Mouse (Mus musculus): ENCODE measurements around the gene Adam29. TPM values are rescaled to one million over a fixed set of nuclear protein-coding genes. Genes with fewer than 3 reads are reported as not detected.

Adam29 gene
- polyA plus RNA-seq (2014; fragmentation: Nextera tagmentation; extraction: Ambion mirVana) = not detected in 2 replicates

DNA sequence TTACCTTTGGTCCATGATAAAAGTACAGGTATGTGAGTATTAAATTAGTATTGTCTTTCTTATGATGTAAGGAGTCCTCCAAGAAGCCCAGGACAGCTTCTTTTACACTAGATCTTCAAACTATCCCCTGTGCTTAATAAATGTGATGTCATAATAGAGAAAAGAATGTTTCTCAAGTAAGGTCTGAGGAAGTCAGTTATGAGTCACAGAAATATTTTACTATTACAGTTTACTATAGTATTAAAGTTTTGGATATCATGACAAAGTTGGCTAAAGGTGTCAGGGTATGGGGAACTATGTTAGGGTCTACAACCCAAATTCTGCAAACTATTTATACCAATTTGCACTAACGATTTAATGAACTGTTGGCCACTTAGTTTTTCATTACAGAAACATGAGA is at the start of gene Adam29:
Gene Adam29 (minus strand): TSS at position 101 of the 400 bp plus-strand sequence.
- Histone ChIP-seq H3K4me1 (ENCODE audit: control insufficient read depth in 2 of 2, insufficient read depth in 2 of 2, low read length in 2 of 2) (no peaks in the 10 kb centered on the region), H3K27me3 (ENCODE audit: control insufficient read depth, insufficient read depth, low read length) (no peaks in the 10 kb centered on the region), H3K9ac (ENCODE audit: low read length) (no peak within 1 kb of the TSS), H3K27ac (replicated peaks in 1 of 2; ENCODE audit: control insufficient read depth in 1 of 2, insufficient read depth in 1 of 2, low read depth in 2 of 2, low read length in 2 of 2) (no peak within 1 kb of the TSS), H3K4me2 (ENCODE audit: low read length) (no peak within 1 kb of the TSS), H3K9me3 (ENCODE audit: control insufficient read depth, low read length) (no peaks in the 10 kb centered on the region), H3K36me3 (ENCODE audit: control insufficient read depth, insufficient read depth, low read length) (no peaks in the 10 kb centered on the region), H3K4me3 (ENCODE audit: control insufficient read depth in 1 of 2, insufficient read depth in 1 of 2, low read depth in 1 of 2, low read length in 2 of 2) (no peak within 1 kb of the TSS)
- 73% methylated on average over 1 of the region's 1 CpGs for WGBS
- ATAC-seq (ENCODE audit: insufficient number of reproducible peaks, insufficient read depth, low FRiP score, low read depth) = no peak

- H3K27me3 ChIP-seq (ENCODE audit: control insufficient read depth, insufficient read depth, low read length) = no peaks in the 10 kb centered on the region
- no peak for ATAC-seq (ENCODE audit: insufficient number of reproducible peaks, insufficient read depth, low FRiP score, low read depth)
- H3K4me2 ChIP-seq (ENCODE audit: low read length) = peak overlapping the region; percentile 41
- no peaks in the 10 kb centered on the region for H3K9me3 ChIP-seq (ENCODE audit: control insufficient read depth, low read length)
- H3K36me3 ChIP-seq (ENCODE audit: control insufficient read depth, insufficient read depth, low read length) = no peaks in the 10 kb centered on the region
- H3K27ac ChIP-seq (replicated peaks in 1 of 2; ENCODE audit: control insufficient read depth in 1 of 2, insufficient read depth in 1 of 2, low read depth in 2 of 2, low read length in 2 of 2) = no peak overlapping the region
- WGBS = 0% methylated on average over 8 of the region's 8 CpGs
- no peak overlapping the region for H3K9ac ChIP-seq (ENCODE audit: low read length)
- H3K4me3 ChIP-seq (ENCODE audit: control insufficient read depth in 1 of 2, insufficient read depth in 1 of 2, low read depth in 1 of 2, low read length in 2 of 2) = no peak overlapping the region
- H3K4me1 ChIP-seq (ENCODE audit: control insufficient read depth in 2 of 2, insufficient read depth in 2 of 2, low read length in 2 of 2) = no peaks in the 10 kb centered on the region; a peak in 1 of 4 replicates
These were observed 33.8 kb upstream of the Adam29 start for GRCm38 (mm10) chr8:55940526-55940880.

GRCm38 (mm10) chr8:55939870-55940525 is 33.2 kb upstream of the Adam29 start, which contains the start of gene Glra3:
Gene Glra3 (plus strand): TSS chr8:55940460.
- no peaks in the 10 kb centered on the region for H3K9me3 ChIP-seq (ENCODE audit: control insufficient read depth, low read length)
- H3K4me3 ChIP-seq (ENCODE audit: control insufficient read depth in 1 of 2, insufficient read depth in 1 of 2, low read depth in 1 of 2, low read length in 2 of 2) = no peak within 1 kb of the TSS
- WGBS = 13% methylated on average over 11 of the region's 11 CpGs
- ATAC-seq (ENCODE audit: insufficient number of reproducible peaks, insufficient read depth, low FRiP score, low read depth) = no peak
- H3K27me3 ChIP-seq (ENCODE audit: control insufficient read depth, insufficient read depth, low read length) = no peaks in the 10 kb centered on the region
- peak within 1 kb of the TSS; percentile 41 for H3K4me2 ChIP-seq (ENCODE audit: low read length)
- no peaks in the 10 kb centered on the region for H3K36me3 ChIP-seq (ENCODE audit: control insufficient read depth, insufficient read depth, low read length)
- H3K4me1 ChIP-seq (ENCODE audit: control insufficient read depth in 2 of 2, insufficient read depth in 2 of 2, low read length in 2 of 2) = no peaks in the 10 kb centered on the region; a peak in 1 of 4 replicates
- no peak within 1 kb of the TSS for H3K9ac ChIP-seq (ENCODE audit: low read length)
- no peak within 1 kb of the TSS for H3K27ac ChIP-seq (replicated peaks in 1 of 2; ENCODE audit: control insufficient read depth in 1 of 2, insufficient read depth in 1 of 2, low read depth in 2 of 2, low read length in 2 of 2)

Other genes with a start within 250 kb of the Adam29 start
- gene Glra3, start 33.5 kb upstream of the Adam29 start, polyA plus RNA-seq (2014; fragmentation: Nextera tagmentation; extraction: Ambion mirVana) = 0.03 TPM in 1 of 2 replicates, not detected in the other

Data from heart, embryonic 14.5 days (tissue).